Mouse (Mus musculus) gonadal fat pad, adult 2 months (tissue): ENCODE results near the gene Ccdc144b. TPM values are rescaled to one million over a fixed set of nuclear protein-coding genes. Genes with fewer than 3 reads are reported as not detected.

ENCODE experiments used
- DNase-seq: peaks from one replicate; pipeline ENCODE4 v3.0.0-alpha.2; 2012; ENCODE audit warnings: low read depth
- polyA plus RNA-seq: library from polyadenylated mRNA; depleted of rRNA; stranded (reverse); fragments of >200 nt; gene quantifications from 2 replicates; pipeline ENCODE4 v1.2.3, GENCODE M21; 2012

Ccdc144b gene
- polyA plus RNA-seq, 1 experiment, result 0.14 TPM

GRCm38 (mm10) chr3:36029993-36030392, 23.4 kb downstream of the Ccdc144b start:
- no peak for DNase-seq

- no peak for DNase-seq
Observed at GRCm38 (mm10) chr3:36025732-36026131, 27.6 kb downstream of the Ccdc144b start.

GRCm38 (mm10) chr3:36011239-36011638, 42.1 kb downstream of the Ccdc144b start:
- DNase-seq, result no peak

GRCm38 (mm10) chr3:36008411-36009154, 44.8 kb downstream of the Ccdc144b start:
- DNase-seq, result peak; percentile 61

- no peak for DNase-seq
Observed at GRCm38 (mm10) chr3:36004028-36004895, 49.1 kb downstream of the Ccdc144b start.

GRCm38 (mm10) chr3:36000275-36001239, 52.8 kb downstream of the Ccdc144b start, which contains the start of gene Mccc1:
Gene Mccc1 (minus strand): TSS chr3:36000678.
- DNase-seq, result peak; percentile 90

- DNase-seq, result no peak
Observed at GRCm38 (mm10) chr3:35994552-35995531, 58.5 kb downstream of the Ccdc144b start.

- peak; percentile 71 for DNase-seq
Observed at GRCm38 (mm10) chr3:35990715-35991114, 62.6 kb downstream of the Ccdc144b start.

GRCm38 (mm10) chr3:35988031-35988430, 65.3 kb downstream of the Ccdc144b start:
- DNase-seq, result peak; percentile 91

GRCm38 (mm10) chr3:35986266-35986665, 67.1 kb downstream of the Ccdc144b start:
- DNase-seq, result no peak

GRCm38 (mm10) chr3:35973551-35973950, 79.8 kb downstream of the Ccdc144b start:
- no peak for DNase-seq

- DNase-seq, result no peak
Observed at GRCm38 (mm10) chr3:35972985-35973384, 80.4 kb downstream of the Ccdc144b start.

GRCm38 (mm10) chr3:35971149-35971548, 82.2 kb downstream of the Ccdc144b start:
- no peak for DNase-seq

- DNase-seq, result no peak
Observed at GRCm38 (mm10) chr3:35970441-35970840, 82.9 kb downstream of the Ccdc144b start.

GRCm38 (mm10) chr3:35967366-35967921, 85.9 kb downstream of the Ccdc144b start:
- no peak for DNase-seq

- DNase-seq, result no peak
Observed at GRCm38 (mm10) chr3:35966493-35966892, 86.9 kb downstream of the Ccdc144b start.

- DNase-seq, result no peak
Observed at GRCm38 (mm10) chr3:35964928-35965327, 88.4 kb downstream of the Ccdc144b start.

GRCm38 (mm10) chr3:35963921-35964320, 89.4 kb downstream of the Ccdc144b start:
- no peak for DNase-seq

GRCm38 (mm10) chr3:35963401-35963800, 89.9 kb downstream of the Ccdc144b start:
- no peak for DNase-seq

GRCm38 (mm10) chr3:35962967-35963366, 90.4 kb downstream of the Ccdc144b start:
- DNase-seq, result no peak
